Mouse (Mus musculus): ENCODE results near the gene Hdac9. TPM values are rescaled to one million over a fixed set of nuclear protein-coding genes. Genes with fewer than 3 reads are reported as not detected.

The Hdac9 gene
- polyA plus RNA-seq (2015; fragmentation: Illumina TruSeq; extraction: RNeasy Lipid Tissue Mini Kit (QIAGEN cat#74804); ENCODE audit: insufficient read depth, low replicate concordance): 34.6 TPM

GRCm38 (mm10) chr12:34916995-34917394 is at the start of gene Hdac9:
Gene Hdac9, minus strand, starts transcription at chr12:34917095.

Other genes starting within 250 kb of the Hdac9 start
- gene Prps1l1, start 67.7 kb upstream of the Hdac9 start, polyA plus RNA-seq (2015; fragmentation: Illumina TruSeq; extraction: RNeasy Lipid Tissue Mini Kit (QIAGEN cat#74804); ENCODE audit: insufficient read depth, low replicate concordance): not detected
- gene Snx13, start 130.1 kb upstream of the Hdac9 start, polyA plus RNA-seq (2015; fragmentation: Illumina TruSeq; extraction: RNeasy Lipid Tissue Mini Kit (QIAGEN cat#74804); ENCODE audit: insufficient read depth, low replicate concordance): 40.8 TPM

Data from spleen, adult 10 weeks (tissue).